Mouse (Mus musculus): Measurements from ENCODE around the gene Pax2. TPM values are rescaled to one million over a fixed set of nuclear protein-coding genes. Genes with fewer than 3 reads are reported as not detected.

Gene Pax2
- polyA plus RNA-seq, 1 experiment from 2014 or later: not detected

- no peaks in the 10 kb centered on the region for H3K36me3 ChIP-seq (ENCODE audit: control insufficient read depth, insufficient read depth)
- no peak overlapping the region for H3K4me2 ChIP-seq (ENCODE audit: low read depth, low read length)
- no peak overlapping the region for H3K4me3 ChIP-seq (ENCODE audit: low read length)
- no peak overlapping the region for H3K27ac ChIP-seq (ENCODE audit: low read length)
- WGBS: 66% methylated on average over 15 of the region's 15 CpGs
- H3K9ac ChIP-seq (ENCODE audit: low read length): no peak overlapping the region
- no peaks in the 10 kb centered on the region for H3K9me3 ChIP-seq (replicated peaks; ENCODE audit: control insufficient read depth, low read length)
- peaks cover 15% of the 10 kb centered on the region for H3K27me3 ChIP-seq (ENCODE audit: control insufficient read depth, insufficient read depth, low read length)
- no peak for ATAC-seq (replicated peaks; ENCODE audit: extremely low read depth, insufficient read depth, low FRiP score)
- H3K4me1 ChIP-seq (ENCODE audit: control insufficient read depth, insufficient read depth, low read length): no peaks in the 10 kb centered on the region
These were observed 118.5 kb downstream of the Pax2 start for GRCm38 (mm10) chr19:44874186-44874898.

DNA sequence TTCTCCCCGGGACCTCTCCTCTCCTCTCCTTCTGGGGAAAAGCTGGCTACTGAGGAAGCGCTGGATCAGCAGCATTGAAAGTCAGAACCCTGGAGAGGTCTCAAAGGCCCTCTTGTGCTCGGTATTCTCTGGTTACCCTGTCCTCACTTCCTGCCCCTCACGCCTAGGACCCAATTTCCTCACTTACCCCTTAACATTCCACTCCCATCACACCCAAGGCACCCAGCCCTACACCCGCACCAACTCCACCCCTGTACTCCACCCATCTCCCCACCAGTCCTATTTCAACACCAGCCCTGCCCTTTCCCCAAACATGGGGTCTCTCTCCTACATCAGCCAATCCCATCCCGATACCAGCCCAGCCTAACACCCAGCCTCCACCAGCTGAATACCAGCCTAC, 119.1 kb downstream of the Pax2 start:
- 27% methylated on average over 6 of the region's 6 CpGs for WGBS
- no peaks in the 10 kb centered on the region for H3K36me3 ChIP-seq (ENCODE audit: control insufficient read depth, insufficient read depth)
- no peak overlapping the region for H3K4me2 ChIP-seq (ENCODE audit: low read depth, low read length)
- no peaks in the 10 kb centered on the region for H3K9me3 ChIP-seq (replicated peaks; ENCODE audit: control insufficient read depth, low read length)
- peaks cover 15% of the 10 kb centered on the region for H3K27me3 ChIP-seq (ENCODE audit: control insufficient read depth, insufficient read depth, low read length)
- no peak overlapping the region for H3K27ac ChIP-seq (ENCODE audit: low read length)
- H3K4me3 ChIP-seq (ENCODE audit: low read length): no peak overlapping the region
- no peaks in the 10 kb centered on the region for H3K4me1 ChIP-seq (ENCODE audit: control insufficient read depth, insufficient read depth, low read length)
- ATAC-seq (replicated peaks; ENCODE audit: extremely low read depth, insufficient read depth, low FRiP score): no peak
- no peak overlapping the region for H3K9ac ChIP-seq (ENCODE audit: low read length)

- Histone ChIP-seq H3K9ac (ENCODE audit: low read length) (no peak overlapping the region), H3K4me2 (ENCODE audit: low read depth, low read length) (no peak overlapping the region), H3K9me3 (replicated peaks; ENCODE audit: control insufficient read depth, low read length) (no peaks in the 10 kb centered on the region), H3K4me3 (ENCODE audit: low read length) (no peak overlapping the region), H3K36me3 (ENCODE audit: control insufficient read depth, insufficient read depth) (no peaks in the 10 kb centered on the region), H3K27me3 (ENCODE audit: control insufficient read depth, insufficient read depth, low read length) (peaks cover 17% of the 10 kb centered on the region), H3K4me1 (ENCODE audit: control insufficient read depth, insufficient read depth, low read length) (peaks cover 2% of the 10 kb centered on the region; the same call in 1 of the 2 replicates), H3K27ac (ENCODE audit: low read length) (no peak overlapping the region)
- ATAC-seq (replicated peaks; ENCODE audit: extremely low read depth, insufficient read depth, low FRiP score): no peak
- WGBS: 75% methylated on average over 1 of the region's 1 CpGs
These were observed 119.9 kb downstream of the Pax2 start for GRCm38 (mm10) chr19:44875718-44876117.

GRCm38 (mm10) chr19:44876529-44876928, 120.7 kb downstream of the Pax2 start:
- H3K27me3 ChIP-seq (ENCODE audit: control insufficient read depth, insufficient read depth, low read length): peaks cover 20% of the 10 kb centered on the region
- H3K4me1 ChIP-seq (ENCODE audit: control insufficient read depth, insufficient read depth, low read length): peaks cover 9% of the 10 kb centered on the region
- H3K9me3 ChIP-seq (replicated peaks; ENCODE audit: control insufficient read depth, low read length): no peaks in the 10 kb centered on the region
- H3K4me3 ChIP-seq (ENCODE audit: low read length): no peak overlapping the region
- H3K27ac ChIP-seq (ENCODE audit: low read length): no peak overlapping the region
- 84% methylated on average over 7 of the region's 7 CpGs for WGBS
- H3K9ac ChIP-seq (ENCODE audit: low read length): no peak overlapping the region
- no peak overlapping the region for H3K4me2 ChIP-seq (ENCODE audit: low read depth, low read length)
- H3K36me3 ChIP-seq (ENCODE audit: control insufficient read depth, insufficient read depth): no peaks in the 10 kb centered on the region
- ATAC-seq (replicated peaks; ENCODE audit: extremely low read depth, insufficient read depth, low FRiP score): no peak

GRCm38 (mm10) chr19:44882552-44883024, 126.7 kb downstream of the Pax2 start:
- Histone ChIP-seq H3K9ac (ENCODE audit: low read length) (peak overlapping the region; percentile 62), H3K4me1 (ENCODE audit: control insufficient read depth, insufficient read depth, low read length) (peaks cover 32% of the 10 kb centered on the region), H3K27me3 (ENCODE audit: control insufficient read depth, insufficient read depth, low read length) (peaks cover 15% of the 10 kb centered on the region), H3K4me3 (ENCODE audit: low read length) (peak overlapping the region; percentile 49), H3K27ac (ENCODE audit: low read length) (peak overlapping the region; percentile 24), H3K9me3 (replicated peaks; ENCODE audit: control insufficient read depth, low read length) (no peaks in the 10 kb centered on the region), H3K36me3 (ENCODE audit: control insufficient read depth, insufficient read depth) (no peaks in the 10 kb centered on the region), H3K4me2 (ENCODE audit: low read depth, low read length) (peak overlapping the region; percentile 66)
- ATAC-seq (replicated peaks; ENCODE audit: extremely low read depth, insufficient read depth, low FRiP score): peak; percentile 53; the same call in 1 of the 2 replicates
- 3% methylated on average over 31 of the region's 31 CpGs for WGBS

GRCm38 (mm10) chr19:44884331-44884730, 128.5 kb downstream of the Pax2 start:
- no peak overlapping the region for H3K4me2 ChIP-seq (ENCODE audit: low read depth, low read length)
- WGBS: 62% methylated on average over 3 of the region's 3 CpGs
- peaks cover 18% of the 10 kb centered on the region for H3K27me3 ChIP-seq (ENCODE audit: control insufficient read depth, insufficient read depth, low read length)

DNA sequence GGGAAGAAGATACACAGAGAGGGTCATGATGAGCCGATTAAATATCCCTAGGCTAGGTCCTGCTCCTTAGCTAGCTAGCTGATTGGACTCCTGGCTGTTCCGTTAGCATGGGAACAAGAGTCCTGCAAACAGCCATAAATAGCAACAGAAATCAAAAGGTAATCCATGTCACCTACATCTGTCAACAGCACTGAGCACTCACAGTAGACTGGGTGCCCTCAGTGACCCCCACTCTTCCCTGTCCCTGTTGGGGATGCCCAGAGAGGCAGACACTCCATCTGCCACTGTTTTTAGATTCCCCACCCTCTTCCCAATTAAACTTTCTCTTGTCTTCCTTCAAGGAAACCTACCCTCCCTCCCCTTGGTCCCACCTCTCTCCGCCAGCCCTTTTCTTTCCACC, 130.6 kb downstream of the Pax2 start:
- no peaks in the 10 kb centered on the region for H3K9me3 ChIP-seq (replicated peaks; ENCODE audit: control insufficient read depth, low read length)
- no peak overlapping the region for H3K4me3 ChIP-seq (ENCODE audit: low read length)
- H3K9ac ChIP-seq (ENCODE audit: low read length): 0 out of 2 replicates have a peak overlapping the region, but pooled peaks have one; percentile 4
- H3K27me3 ChIP-seq (ENCODE audit: control insufficient read depth, insufficient read depth, low read length): peaks cover 13% of the 10 kb centered on the region
- no peaks in the 10 kb centered on the region for H3K36me3 ChIP-seq (ENCODE audit: control insufficient read depth, insufficient read depth)
- 19% methylated on average over 3 of the region's 3 CpGs for WGBS
- peaks cover 24% of the 10 kb centered on the region for H3K4me1 ChIP-seq (ENCODE audit: control insufficient read depth, insufficient read depth, low read length)
- 0 out of 2 replicates have a peak overlapping the region, but pooled peaks have one; percentile 5 for H3K4me2 ChIP-seq (ENCODE audit: low read depth, low read length)
- H3K27ac ChIP-seq (ENCODE audit: low read length): 0 out of 2 replicates have a peak overlapping the region, but pooled peaks have one; percentile 2
- ATAC-seq (replicated peaks; ENCODE audit: extremely low read depth, insufficient read depth, low FRiP score): peak; percentile 53; the same call in 1 of the 2 replicates

More at GRCm38 (mm10) chr19:44884331-44884730, 128.5 kb downstream of the Pax2 start:
- Histone ChIP-seq H3K4me1 (ENCODE audit: control insufficient read depth, insufficient read depth, low read length) (peaks cover 32% of the 10 kb centered on the region), H3K4me3 (ENCODE audit: low read length) (no peak overlapping the region), H3K9me3 (replicated peaks; ENCODE audit: control insufficient read depth, low read length) (no peaks in the 10 kb centered on the region), H3K36me3 (ENCODE audit: control insufficient read depth, insufficient read depth) (no peaks in the 10 kb centered on the region), H3K27ac (ENCODE audit: low read length) (no peak overlapping the region), H3K9ac (ENCODE audit: low read length) (no peak overlapping the region)
- ATAC-seq (replicated peaks; ENCODE audit: extremely low read depth, insufficient read depth, low FRiP score): no peak

Small RNA genes lying within 50 kb of the gene (microRNA-seq; reads per million reads assigned to microRNA genes)
- gene Mir6405: not detected

Other genes with a start within 250 kb of the Pax2 start
- 2.2 and 2.3 TPM in 2 replicates for gene Sec31b, start 210.2 kb upstream of the Pax2 start, polyA plus RNA-seq (2015; fragmentation: Nextera tagmentation; extraction: Ambion mirVana)
- gene Gm20538, start 203.2 kb upstream of the Pax2 start, polyA plus RNA-seq (2015; fragmentation: Nextera tagmentation; extraction: Ambion mirVana): not detected in 2 replicates
- gene Ndufb8, start 200.6 kb upstream of the Pax2 start, polyA plus RNA-seq (2015; fragmentation: Nextera tagmentation; extraction: Ambion mirVana): 1,230 and 1,261 TPM in 2 replicates
- 22.2 and 27.6 TPM in 2 replicates for gene Hif1an, start 193.2 kb upstream of the Pax2 start, polyA plus RNA-seq (2015; fragmentation: Nextera tagmentation; extraction: Ambion mirVana)
- 30.9 and 35.5 TPM in 2 replicates for gene Slf2, start 175.1 kb downstream of the Pax2 start, polyA plus RNA-seq (2015; fragmentation: Nextera tagmentation; extraction: Ambion mirVana)
- 0.79 and 0.94 TPM in 2 replicates for gene Sema4g, start 233.1 kb downstream of the Pax2 start, polyA plus RNA-seq (2015; fragmentation: Nextera tagmentation; extraction: Ambion mirVana)
- 23.2 and 24.5 TPM in 2 replicates for gene Twnk, start 249.6 kb downstream of the Pax2 start, polyA plus RNA-seq (2015; fragmentation: Nextera tagmentation; extraction: Ambion mirVana)

All from heart, embryonic 16.5 days (tissue).